Mouse (Mus musculus) limb, embryonic 10.5 days (tissue): ENCODE data around the gene Epha6. TPM values are rescaled to one million over a fixed set of nuclear protein-coding genes. Genes with fewer than 3 reads are reported as not detected.

ENCODE experiments used
- DNase-seq: peaks from one replicate; pipeline ENCODE4 v3.0.0-alpha.2; 2017; ENCODE audit warnings: low spot score
- H3K27ac ChIP-seq: fragments of 300-500 bp; sonication (generic); 2 replicates; pipeline ENCODE4 v1.5.1; 2016; ENCODE audit warnings: mild to moderate bottlenecking
- H3K27me3 ChIP-seq: fragments of 300-500 bp; sonication (generic); 2 replicates; pipeline ENCODE4 v1.6.1; 2016; ENCODE audit warnings: low read depth, mild to moderate bottlenecking; ENCODE audit not compliant: poor library complexity, severe bottlenecking
- H3K36me3 ChIP-seq: fragments of 300-500 bp; sonication (generic); 2 replicates; pipeline ENCODE4 v1.6.1; 2016; ENCODE audit warnings: mild to moderate bottlenecking, moderate library complexity
- H3K4me1 ChIP-seq: fragments of 300-500 bp; sonication (generic); 2 replicates; pipeline ENCODE4 v1.6.1; 2016
- H3K4me3 ChIP-seq: fragments of 300-500 bp; sonication (generic); 2 replicates; pipeline ENCODE4 v1.5.1; 2016; ENCODE audit warnings: mild to moderate bottlenecking, moderate library complexity
- H3K9me3 ChIP-seq: fragments of 300-500 bp; sonication (generic); replicated peaks from 2 replicates; pipeline ENCODE4 v1.6.1; 2016; ENCODE audit warnings: mild to moderate bottlenecking
- WGBS: fragments of 180-500 bp; shearing (Covaris S2); methylation state at CpG from one replicate; pipeline ENCODE4 v1.1.7; 2016; 5-methylcytosine and 5-hydroxymethylcytosine counted together
- polyA plus RNA-seq: library from polyadenylated mRNA; unstranded; fragments of >200 nt; fragmentation: Nextera tagmentation; extraction: Ambion mirVana; gene quantifications from 2 replicates; pipeline ENCODE4 v1.2.1, GENCODE M21; 2016

Epha6 gene
- 0.13 and 0.34 TPM in 2 replicates for polyA plus RNA-seq

- Histone ChIP-seq H3K4me3 (peak within 1 kb of the TSS; percentile 59), H3K36me3 (no peaks in the 10 kb centered on the region), H3K4me1 (peaks cover 19% of the 10 kb centered on the region), H3K27me3 (peaks cover 44% of the 10 kb centered on the region), H3K27ac (peak within 1 kb of the TSS; percentile 56; the same call in 1 of the 2 replicates), H3K9me3 (no peaks in the 10 kb centered on the region)
- WGBS, result under 1% methylated on average over 44 of the region's 45 CpGs
- peak; percentile 70 for DNase-seq
Measured at GRCm38 (mm10) chr16:60605061-60605831, at the start of gene Epha6. Gene Epha6 (minus strand): TSS chr16:60605531.

GRCm38 (mm10) chr16:60651716-60652115, 46.4 kb upstream of the Epha6 start:
- no peak for DNase-seq
- Histone ChIP-seq H3K36me3 (no peaks in the 10 kb centered on the region), H3K4me3 (no peak overlapping the region), H3K27me3 (no peaks in the 10 kb centered on the region), H3K27ac (no peak overlapping the region), H3K9me3 (no peaks in the 10 kb centered on the region), H3K4me1 (no peaks in the 10 kb centered on the region)

GRCm38 (mm10) chr16:60628091-60628490, 22.8 kb upstream of the Epha6 start:
- H3K4me3 ChIP-seq, result no peak overlapping the region
- DNase-seq, result no peak
- no peaks in the 10 kb centered on the region for H3K9me3 ChIP-seq
- no peaks in the 10 kb centered on the region for H3K27me3 ChIP-seq
- no peaks in the 10 kb centered on the region for H3K4me1 ChIP-seq
- H3K36me3 ChIP-seq, result no peaks in the 10 kb centered on the region
- no peak overlapping the region for H3K27ac ChIP-seq

GRCm38 (mm10) chr16:60605832-60606583, 677 bp upstream of the Epha6 start:
- Histone ChIP-seq H3K27me3 (peaks cover 44% of the 10 kb centered on the region), H3K4me1 (peaks cover 19% of the 10 kb centered on the region), H3K27ac (no peak overlapping the region), H3K36me3 (no peaks in the 10 kb centered on the region), H3K9me3 (no peaks in the 10 kb centered on the region), H3K4me3 (peak overlapping the region; percentile 59)
- peak; percentile 65 for DNase-seq
- WGBS, result under 1% methylated on average over 38 of the region's 38 CpGs

GRCm38 (mm10) chr16:60604613-60605012, 718 bp downstream of the Epha6 start:
- H3K27me3 ChIP-seq, result peaks cover 44% of the 10 kb centered on the region
- H3K4me1 ChIP-seq, result peaks cover 19% of the 10 kb centered on the region
- H3K27ac ChIP-seq, result peak overlapping the region; percentile 56; the same call in 1 of the 2 replicates
- 3% methylated on average over 10 of the region's 10 CpGs for WGBS
- no peaks in the 10 kb centered on the region for H3K36me3 ChIP-seq
- peak overlapping the region; percentile 59 for H3K4me3 ChIP-seq
- no peaks in the 10 kb centered on the region for H3K9me3 ChIP-seq
- no peak for DNase-seq

GRCm38 (mm10) chr16:60585322-60585721, 20.0 kb downstream of the Epha6 start:
- Histone ChIP-seq H3K4me1 (no peaks in the 10 kb centered on the region), H3K27me3 (no peaks in the 10 kb centered on the region), H3K4me3 (no peak overlapping the region), H3K36me3 (no peaks in the 10 kb centered on the region), H3K27ac (no peak overlapping the region), H3K9me3 (no peaks in the 10 kb centered on the region)
- WGBS, result 87% methylated on average over 3 of the region's 3 CpGs
- DNase-seq, result no peak

GRCm38 (mm10) chr16:60584695-60585094, 20.6 kb downstream of the Epha6 start:
- H3K27ac ChIP-seq, result no peak overlapping the region
- H3K36me3 ChIP-seq, result no peaks in the 10 kb centered on the region
- H3K9me3 ChIP-seq, result no peaks in the 10 kb centered on the region
- H3K4me1 ChIP-seq, result no peaks in the 10 kb centered on the region
- H3K4me3 ChIP-seq, result no peak overlapping the region
- H3K27me3 ChIP-seq, result no peaks in the 10 kb centered on the region
- 88% methylated on average over 7 of the region's 7 CpGs for WGBS
- DNase-seq, result no peak

GRCm38 (mm10) chr16:60570546-60570945, 34.8 kb downstream of the Epha6 start:
- WGBS, result 84% methylated on average over 2 of the region's 2 CpGs
- Histone ChIP-seq H3K4me1 (no peaks in the 10 kb centered on the region), H3K36me3 (no peaks in the 10 kb centered on the region), H3K27me3 (no peaks in the 10 kb centered on the region), H3K9me3 (no peaks in the 10 kb centered on the region), H3K4me3 (no peak overlapping the region), H3K27ac (no peak overlapping the region)
- no peak for DNase-seq

GRCm38 (mm10) chr16:60544385-60544784, 60.9 kb downstream of the Epha6 start:
- 87% methylated on average over 4 of the region's 4 CpGs for WGBS

GRCm38 (mm10) chr16:60538233-60538632, 67.1 kb downstream of the Epha6 start:
- no peak overlapping the region for H3K27ac ChIP-seq
- no peaks in the 10 kb centered on the region for H3K27me3 ChIP-seq
- no peaks in the 10 kb centered on the region for H3K9me3 ChIP-seq
- no peaks in the 10 kb centered on the region for H3K36me3 ChIP-seq
- no peaks in the 10 kb centered on the region for H3K4me1 ChIP-seq
- no peak for DNase-seq
- H3K4me3 ChIP-seq, result no peak overlapping the region

More at GRCm38 (mm10) chr16:60544385-60544784, 60.9 kb downstream of the Epha6 start:
- DNase-seq, result no peak
- Histone ChIP-seq H3K36me3 (no peaks in the 10 kb centered on the region), H3K27me3 (no peaks in the 10 kb centered on the region), H3K9me3 (no peaks in the 10 kb centered on the region), H3K27ac (no peak overlapping the region), H3K4me1 (no peaks in the 10 kb centered on the region), H3K4me3 (no peak overlapping the region)

- no peak overlapping the region for H3K4me3 ChIP-seq
- no peaks in the 10 kb centered on the region for H3K27me3 ChIP-seq
- no peaks in the 10 kb centered on the region for H3K9me3 ChIP-seq
- no peak for DNase-seq
- H3K27ac ChIP-seq, result no peak overlapping the region
- no peaks in the 10 kb centered on the region for H3K4me1 ChIP-seq
- H3K36me3 ChIP-seq, result no peaks in the 10 kb centered on the region
- 81% methylated on average over 3 of the region's 3 CpGs for WGBS
Measured at GRCm38 (mm10) chr16:60509707-60510106, 95.6 kb downstream of the Epha6 start.

- DNase-seq, result no peak
- no peaks in the 10 kb centered on the region for H3K27me3 ChIP-seq
- no peaks in the 10 kb centered on the region for H3K4me1 ChIP-seq
- WGBS, result 95% methylated on average over 1 of the region's 1 CpGs
- no peak overlapping the region for H3K4me3 ChIP-seq
- H3K36me3 ChIP-seq, result no peaks in the 10 kb centered on the region
- H3K27ac ChIP-seq, result no peak overlapping the region
- H3K9me3 ChIP-seq, result no peaks in the 10 kb centered on the region
Measured at GRCm38 (mm10) chr16:60499567-60499966, 105.8 kb downstream of the Epha6 start.

GRCm38 (mm10) chr16:60475776-60476175, 129.6 kb downstream of the Epha6 start:
- no peak for DNase-seq
- H3K4me3 ChIP-seq, result no peak overlapping the region
- no peak overlapping the region for H3K27ac ChIP-seq
- no peaks in the 10 kb centered on the region for H3K36me3 ChIP-seq
- no peaks in the 10 kb centered on the region for H3K4me1 ChIP-seq
- H3K9me3 ChIP-seq, result no peaks in the 10 kb centered on the region
- no peaks in the 10 kb centered on the region for H3K27me3 ChIP-seq
